Mouse (Mus musculus) lung, embryonic 16.5 days (tissue): ENCODE data around the gene Bax. TPM values are rescaled to one million over a fixed set of nuclear protein-coding genes. Genes with fewer than 3 reads are reported as not detected.
A peak's percentile ranks its signal among the peaks of the same experiment; 100 is the strongest.

ENCODE experiments used
- ATAC-seq: fragments of 200-750 bp; cut with Nextera tagmentation; 2 replicates; pipeline ENCODE4 v1.8.0; 2017; ENCODE audit warnings: low read depth, mild to moderate bottlenecking, moderate library complexity
- H3K27ac ChIP-seq: fragments of 300-500 bp; sonication (generic); 2 replicates; pipeline ENCODE4 v1.5.1; 2014; ENCODE audit warnings: mild to moderate bottlenecking, control low read depth, low read length
- H3K27me3 ChIP-seq: fragments of 300-500 bp; sonication (generic); 2 replicates; pipeline ENCODE4 v1.6.1; 2014; ENCODE audit warnings: low read depth, low read length, mixed read lengths; ENCODE audit not compliant: control insufficient read depth, insufficient read depth
- H3K36me3 ChIP-seq: fragments of 300-500 bp; sonication (generic); 2 replicates; pipeline ENCODE4 v1.6.1; 2014; ENCODE audit warnings: low read length; ENCODE audit not compliant: control insufficient read depth, insufficient read depth
- H3K4me1 ChIP-seq: fragments of 300-500 bp; sonication (generic); replicated peaks from 2 replicates; pipeline ENCODE4 v1.6.1; 2014; ENCODE audit warnings: low read length, mixed read lengths; ENCODE audit not compliant: control insufficient read depth, insufficient read depth
- H3K4me2 ChIP-seq: fragments of 300-500 bp; sonication (generic); 2 replicates; pipeline ENCODE4 v1.6.1; 2014; ENCODE audit warnings: low read depth, low read length, control low read depth
- H3K4me3 ChIP-seq: fragments of 300-500 bp; sonication (generic); 2 replicates; pipeline ENCODE4 v1.5.1; 2014; ENCODE audit warnings: mild to moderate bottlenecking, low read length, control low read depth
- H3K9ac ChIP-seq: fragments of 300-500 bp; sonication (generic); 2 replicates; pipeline ENCODE4 v1.6.1; 2014; ENCODE audit warnings: low read length, control low read depth
- H3K9me3 ChIP-seq: fragments of 300-500 bp; sonication (generic); 2 replicates; pipeline ENCODE4 v1.6.1; 2016; ENCODE audit warnings: low read length; ENCODE audit not compliant: control insufficient read depth
- WGBS: fragments of 180-500 bp; shearing (Covaris S2); extraction: QIAGEN DNeasy Blood & Tissue Kit; methylation state at CpG from one replicate; pipeline ENCODE4 v1.1.7; 2014; 5-methylcytosine and 5-hydroxymethylcytosine counted together
- polyA plus RNA-seq: library from polyadenylated mRNA; unstranded; fragments of >200 nt; fragmentation: Nextera tagmentation; extraction: Ambion mirVana; gene quantifications from 2 replicates; pipeline ENCODE4 v1.2.1, GENCODE M21; 2015

Bax gene
- polyA plus RNA-seq, 1 experiment from 2014 or later = 136 TPM

GRCm38 (mm10) chr7:45436444-45436843, 30.3 kb downstream of the Bax start:
- peaks cover 33% of the 10 kb centered on the region for H3K4me1 ChIP-seq
- peaks cover 14% of the 10 kb centered on the region for H3K36me3 ChIP-seq
- no peaks in the 10 kb centered on the region for H3K27me3 ChIP-seq
- peak overlapping the region; percentile 26; the same call in 1 of the 2 replicates for H3K9ac ChIP-seq
- no peak for ATAC-seq
- 79% methylated on average over 5 of the region's 5 CpGs for WGBS
- H3K27ac ChIP-seq = no peak overlapping the region
- H3K9me3 ChIP-seq = no peaks in the 10 kb centered on the region
- no peak overlapping the region for H3K4me3 ChIP-seq
- peak overlapping the region; percentile 75 for H3K4me2 ChIP-seq

DNA sequence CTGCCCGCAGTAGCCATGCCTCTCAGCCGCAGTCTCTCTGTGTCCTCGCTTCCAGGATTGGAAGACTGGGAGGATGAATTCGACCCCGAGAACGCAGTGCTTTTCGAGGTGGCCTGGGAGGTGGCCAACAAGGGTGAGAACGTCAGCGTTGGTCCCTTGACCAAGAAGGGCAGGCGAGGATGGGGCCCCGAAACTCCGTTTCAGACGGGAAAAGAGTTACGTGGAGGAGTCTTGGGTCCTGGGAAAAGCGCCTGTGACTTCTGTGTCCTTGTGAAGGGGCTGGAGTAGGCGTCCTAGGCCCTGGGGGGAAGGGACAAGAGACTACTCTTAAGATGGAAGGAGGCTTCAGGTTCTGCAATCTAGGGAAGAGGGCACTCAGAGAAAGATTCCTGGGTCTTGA, 31.7 kb downstream of the Bax start:
- ATAC-seq = no peak
- peak overlapping the region; percentile 89 for H3K9ac ChIP-seq
- 1% methylated on average over 16 of the region's 16 CpGs for WGBS

DNA sequence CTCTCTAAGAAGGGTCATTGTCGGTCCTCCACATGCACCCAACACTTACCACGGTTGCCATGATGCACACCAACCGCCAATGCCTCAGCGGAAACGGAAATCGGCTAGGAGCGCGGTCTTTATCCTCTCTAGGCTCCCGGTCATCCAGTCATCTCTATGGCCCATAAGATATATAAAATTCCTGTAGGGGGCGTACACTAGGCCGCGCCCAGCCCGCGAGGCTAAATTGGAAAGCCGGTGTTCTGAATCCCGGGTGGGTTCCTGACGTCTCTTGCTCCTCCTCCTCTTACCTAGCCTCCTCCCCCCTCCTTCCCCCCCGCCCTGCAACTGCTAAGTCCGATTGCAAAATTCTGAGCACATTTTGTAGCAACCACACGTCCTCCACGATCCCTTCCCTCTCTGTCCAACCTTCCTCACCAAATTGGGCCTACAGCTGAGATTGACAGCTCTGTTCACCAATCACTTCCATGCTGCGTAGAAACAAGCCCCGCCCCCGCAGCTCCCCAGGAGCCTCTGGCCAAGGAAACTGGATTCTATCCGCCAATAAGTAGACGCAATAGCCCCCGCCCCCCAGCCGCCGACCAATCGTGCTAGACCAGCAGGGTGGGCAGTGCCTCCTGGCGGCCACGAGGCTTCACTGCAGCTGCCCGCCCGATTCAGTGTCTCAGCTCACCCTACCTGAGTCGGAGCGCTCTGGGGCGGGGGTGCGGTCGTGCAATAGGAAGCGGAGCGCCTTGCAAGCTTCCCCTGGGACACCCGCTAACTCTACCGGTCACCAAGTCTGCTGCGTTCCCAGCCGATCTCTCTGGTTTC, 32.3 kb downstream of the Bax start, which contains the start of gene Gys1:
TSS of gene Gys1 (plus strand) at position 642 of the 813 bp plus-strand sequence.
- H3K36me3 ChIP-seq = peaks cover 5% of the 10 kb centered on the region; the same call in 1 of the 2 replicates
- under 1% methylated on average over 45 of the region's 45 CpGs for WGBS
- peak within 1 kb of the TSS; percentile 87 for H3K4me2 ChIP-seq

More for the DNA sequence above, 31.7 kb downstream of the Bax start:
- Histone ChIP-seq H3K27me3 (no peaks in the 10 kb centered on the region), H3K4me3 (peak overlapping the region; percentile 69), H3K4me1 (peaks cover 33% of the 10 kb centered on the region), H3K27ac (peak overlapping the region; percentile 92), H3K9me3 (no peaks in the 10 kb centered on the region), H3K36me3 (peaks cover 10% of the 10 kb centered on the region), H3K4me2 (peak overlapping the region; percentile 75)

DNA sequence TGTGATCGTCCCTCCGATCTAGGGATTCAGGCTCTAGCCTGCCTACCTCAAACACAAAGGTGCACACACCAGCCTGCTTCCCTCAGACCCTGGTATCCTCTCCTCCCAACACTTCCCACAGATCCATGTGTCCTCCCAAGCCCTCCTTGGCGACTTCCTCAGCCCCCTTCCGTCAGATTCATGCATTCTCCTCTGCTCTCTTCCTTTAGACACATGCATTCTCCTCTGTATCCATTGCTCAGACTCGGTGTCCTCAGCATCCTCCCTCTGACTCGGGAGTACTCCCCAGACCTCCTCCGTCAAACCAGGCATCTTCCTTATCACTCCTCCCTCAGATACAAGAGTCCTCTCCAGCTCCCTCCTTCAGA, 32.9 kb downstream of the Bax start:
- under 1% methylated on average over 7 of the region's 7 CpGs for WGBS

More for the DNA sequence above, 32.3 kb downstream of the Bax start, which contains the start of gene Gys1:
- peak within 1 kb of the TSS; percentile 92 for H3K27ac ChIP-seq
- no peaks in the 10 kb centered on the region for H3K9me3 ChIP-seq
- H3K4me3 ChIP-seq = peak within 1 kb of the TSS; percentile 88
- no peaks in the 10 kb centered on the region for H3K27me3 ChIP-seq
- peak; percentile 98 for ATAC-seq
- peaks cover 33% of the 10 kb centered on the region for H3K4me1 ChIP-seq
- H3K9ac ChIP-seq = peak within 1 kb of the TSS; percentile 89

DNA sequence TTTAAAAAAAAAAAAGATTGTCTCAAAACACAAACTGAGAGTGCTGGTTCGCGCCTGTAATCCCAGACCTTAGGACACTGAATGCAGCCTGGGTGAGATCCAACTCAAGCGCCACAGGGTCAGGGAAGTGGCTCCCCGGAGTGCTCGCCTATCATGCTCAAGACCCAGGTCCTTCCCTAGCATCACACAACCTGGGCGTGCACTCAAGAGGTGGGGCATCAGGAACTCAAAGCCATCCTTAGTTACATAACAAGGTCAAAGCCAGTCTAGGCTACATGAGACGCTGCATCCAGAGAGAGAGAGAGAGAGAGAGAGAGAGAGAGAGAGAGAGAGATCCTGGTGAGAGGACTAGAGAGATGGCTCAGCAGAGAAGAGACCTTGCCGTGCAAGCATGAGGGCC, 40.1 kb downstream of the Bax start:
- H3K4me2 ChIP-seq = no peak overlapping the region
- H3K4me1 ChIP-seq = no peaks in the 10 kb centered on the region
- H3K4me3 ChIP-seq = no peak overlapping the region
- WGBS = 73% methylated on average over 8 of the region's 8 CpGs
- no peaks in the 10 kb centered on the region for H3K9me3 ChIP-seq
- H3K36me3 ChIP-seq = peaks cover 34% of the 10 kb centered on the region
- H3K9ac ChIP-seq = no peak overlapping the region
- no peak for ATAC-seq
- H3K27ac ChIP-seq = no peak overlapping the region
- no peaks in the 10 kb centered on the region for H3K27me3 ChIP-seq

More for the DNA sequence above, 32.9 kb downstream of the Bax start:
- no peaks in the 10 kb centered on the region for H3K27me3 ChIP-seq
- peak overlapping the region; percentile 87 for H3K4me2 ChIP-seq
- no peaks in the 10 kb centered on the region for H3K9me3 ChIP-seq
- H3K27ac ChIP-seq = peak overlapping the region; percentile 86
- peak overlapping the region; percentile 87 for H3K9ac ChIP-seq
- no peak for ATAC-seq
- peaks cover 8% of the 10 kb centered on the region; the same call in 1 of the 2 replicates for H3K36me3 ChIP-seq
- peak overlapping the region; percentile 88 for H3K4me3 ChIP-seq
- peaks cover 33% of the 10 kb centered on the region for H3K4me1 ChIP-seq

GRCm38 (mm10) chr7:45421194-45421593, 45.5 kb downstream of the Bax start:
- Histone ChIP-seq H3K36me3 (peaks cover 29% of the 10 kb centered on the region), H3K4me2 (no peak overlapping the region), H3K27ac (no peak overlapping the region), H3K9me3 (no peaks in the 10 kb centered on the region), H3K4me3 (no peak overlapping the region), H3K9ac (no peak overlapping the region), H3K27me3 (peaks cover 22% of the 10 kb centered on the region), H3K4me1 (peaks cover 6% of the 10 kb centered on the region)
- no peak for ATAC-seq
- WGBS = 91% methylated on average over 14 of the region's 14 CpGs

- ATAC-seq = no peak
- Histone ChIP-seq H3K4me3 (no peak within 1 kb of the TSS), H3K9me3 (no peaks in the 10 kb centered on the region), H3K4me2 (no peak within 1 kb of the TSS), H3K36me3 (peaks cover 29% of the 10 kb centered on the region), H3K4me1 (peaks cover 6% of the 10 kb centered on the region), H3K27me3 (peaks cover 28% of the 10 kb centered on the region), H3K27ac (no peak within 1 kb of the TSS), H3K9ac (no peak within 1 kb of the TSS)
- 54% methylated on average over 6 of the region's 6 CpGs for WGBS
These were observed 46.1 kb downstream of the Bax start, which contains the start of gene Lhb for GRCm38 (mm10) chr7:45420615-45420919. Gene Lhb, plus strand, starts transcription at chr7:45420820.

DNA sequence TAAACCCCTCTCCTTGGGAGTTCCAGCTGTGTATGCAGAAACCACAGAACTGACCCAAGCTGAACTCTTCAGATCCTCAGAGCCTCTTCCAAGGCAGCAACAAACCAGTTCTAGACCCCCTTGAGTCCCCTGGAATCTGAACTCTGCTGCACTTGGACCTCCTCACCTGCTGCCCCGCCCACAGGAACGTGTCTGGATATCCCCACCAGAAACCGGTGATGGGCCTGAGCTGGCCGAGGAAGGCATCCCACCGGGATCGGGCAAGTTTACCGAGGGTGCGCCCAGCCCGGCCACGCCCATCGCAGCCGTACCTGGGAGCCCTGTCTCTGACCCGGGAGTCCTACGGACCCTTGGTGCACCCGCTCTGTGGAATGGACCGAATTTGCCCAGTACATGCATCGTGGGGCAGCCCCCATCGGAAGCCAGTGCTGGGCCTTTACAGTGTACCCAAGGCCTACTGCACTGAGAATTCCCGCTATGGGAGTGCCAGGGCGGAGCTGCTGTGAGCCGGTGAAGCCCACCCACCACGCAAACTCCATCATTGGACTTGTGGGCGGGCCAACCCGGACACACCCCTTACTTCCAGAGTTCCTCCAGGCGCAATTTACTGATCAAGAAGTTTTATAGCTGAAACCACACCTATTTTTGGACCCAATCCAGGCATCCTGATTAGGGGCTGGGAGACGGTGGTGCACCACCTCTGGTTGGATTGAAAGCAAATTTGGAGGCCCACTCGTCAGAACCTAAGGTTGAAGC, 46.7 kb downstream of the Bax start:
- no peak overlapping the region for H3K4me2 ChIP-seq

DNA sequence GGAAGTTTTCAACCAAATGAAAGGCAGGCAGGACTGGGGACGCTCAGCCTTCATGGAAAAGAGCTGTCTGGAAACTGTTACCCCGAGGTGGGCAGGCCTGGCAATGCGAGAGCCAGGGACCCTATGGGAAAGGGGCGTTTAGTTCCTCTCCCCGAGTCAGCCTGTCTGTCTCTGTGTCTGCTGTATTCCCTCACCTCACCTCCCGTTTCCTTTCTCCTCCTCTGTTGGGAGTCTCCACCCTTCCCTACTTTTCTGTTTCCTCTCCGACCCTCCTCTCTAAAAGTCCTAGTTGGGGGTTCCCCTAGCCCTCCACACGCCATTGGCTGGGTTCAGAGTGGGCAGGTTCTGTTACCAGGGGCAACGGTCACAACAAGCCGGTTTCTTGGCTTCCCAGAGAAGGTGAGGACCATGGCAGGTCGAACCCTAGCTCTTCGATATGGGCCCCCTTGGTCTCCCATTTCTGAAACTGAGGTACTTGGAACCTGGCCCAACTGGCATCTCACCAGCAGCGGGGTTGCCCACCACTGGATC, 48.7 kb downstream of the Bax start:
- no peak overlapping the region for H3K4me3 ChIP-seq
- peaks cover 17% of the 10 kb centered on the region for H3K36me3 ChIP-seq
- H3K4me2 ChIP-seq = no peak overlapping the region
- peaks cover 49% of the 10 kb centered on the region for H3K27me3 ChIP-seq
- peaks cover 22% of the 10 kb centered on the region for H3K4me1 ChIP-seq
- 10% methylated on average over 13 of the region's 13 CpGs for WGBS
- H3K27ac ChIP-seq = no peak overlapping the region
- H3K9ac ChIP-seq = no peak overlapping the region
- no peaks in the 10 kb centered on the region for H3K9me3 ChIP-seq
- ATAC-seq = no peak

More for the DNA sequence above, 46.7 kb downstream of the Bax start:
- WGBS = 10% methylated on average over 27 of the region's 27 CpGs
- Histone ChIP-seq H3K27ac (no peak overlapping the region), H3K27me3 (peaks cover 34% of the 10 kb centered on the region), H3K9ac (no peak overlapping the region), H3K36me3 (peaks cover 27% of the 10 kb centered on the region), H3K4me1 (peaks cover 9% of the 10 kb centered on the region), H3K9me3 (no peaks in the 10 kb centered on the region), H3K4me3 (no peak overlapping the region)
- peak; percentile 14; the same call in 1 of the 2 replicates for ATAC-seq
